Mouse (Mus musculus) kidney, embryonic 14.5 days (tissue): ENCODE data around the gene Vhl. TPM values are rescaled to one million over a fixed set of nuclear protein-coding genes. Genes with fewer than 3 reads are reported as not detected.

Source experiments
- ATAC-seq: fragments of 200-750 bp; cut with Nextera tagmentation; 2 replicates; pipeline ENCODE4 v1.8.0; 2017; ENCODE audit warnings: moderate number of reproducible peaks, mild to moderate bottlenecking, moderate TSS enrichment, moderate library complexity; ENCODE audit not compliant: low FRiP score, low TSS enrichment
- H3K27ac ChIP-seq: fragments of 300-500 bp; sonication (generic); 2 replicates; pipeline ENCODE4 v1.5.1; 2014; ENCODE audit warnings: low read depth, mild to moderate bottlenecking, low read length, moderate library complexity, mixed read lengths
- H3K27me3 ChIP-seq: fragments of 300-500 bp; sonication (generic); 2 replicates; pipeline ENCODE4 v1.6.1; 2014; ENCODE audit warnings: mild to moderate bottlenecking, low read length; ENCODE audit not compliant: control insufficient read depth, insufficient read depth
- H3K36me3 ChIP-seq: fragments of 300-500 bp; sonication (generic); 2 replicates; pipeline ENCODE4 v1.6.1; 2014; ENCODE audit warnings: low read length, mixed read lengths; ENCODE audit not compliant: control insufficient read depth, insufficient read depth
- H3K4me1 ChIP-seq: fragments of 300-500 bp; sonication (generic); 2 replicates; pipeline ENCODE4 v1.6.1; 2014; ENCODE audit warnings: low read length, mixed read lengths; ENCODE audit not compliant: control insufficient read depth, insufficient read depth
- H3K4me2 ChIP-seq: fragments of 300-500 bp; sonication (generic); replicated peaks from 2 replicates; pipeline ENCODE4 v1.6.1; 2014; ENCODE audit warnings: low read depth, mild to moderate bottlenecking, low read length
- H3K4me3 ChIP-seq: fragments of 300-500 bp; sonication (generic); 2 replicates; pipeline ENCODE4 v1.5.1; 2014; ENCODE audit warnings: mild to moderate bottlenecking, low read length
- H3K9ac ChIP-seq: fragments of 300-500 bp; sonication (generic); 2 replicates; pipeline ENCODE4 v1.6.1; 2014; ENCODE audit warnings: low read depth, mild to moderate bottlenecking, low read length, moderate library complexity
- H3K9me3 ChIP-seq: fragments of 300-500 bp; sonication (generic); 2 replicates; pipeline ENCODE4 v1.6.1; 2016; ENCODE audit warnings: low read length; ENCODE audit not compliant: control insufficient read depth
- WGBS: fragments of 180-500 bp; shearing (Covaris S2); extraction: QIAGEN DNeasy Blood & Tissue Kit; methylation state at CpG from one replicate; pipeline ENCODE4 v1.1.7; 2014; 5-methylcytosine and 5-hydroxymethylcytosine counted together
- polyA plus RNA-seq: library from polyadenylated mRNA; unstranded; fragments of >200 nt; fragmentation: Nextera tagmentation; extraction: Ambion mirVana; gene quantifications from 2 replicates; pipeline ENCODE4 v1.2.1, GENCODE M21; 2014

The Vhl gene
- 25.9 and 40.7 TPM in 2 replicates for polyA plus RNA-seq

DNA sequence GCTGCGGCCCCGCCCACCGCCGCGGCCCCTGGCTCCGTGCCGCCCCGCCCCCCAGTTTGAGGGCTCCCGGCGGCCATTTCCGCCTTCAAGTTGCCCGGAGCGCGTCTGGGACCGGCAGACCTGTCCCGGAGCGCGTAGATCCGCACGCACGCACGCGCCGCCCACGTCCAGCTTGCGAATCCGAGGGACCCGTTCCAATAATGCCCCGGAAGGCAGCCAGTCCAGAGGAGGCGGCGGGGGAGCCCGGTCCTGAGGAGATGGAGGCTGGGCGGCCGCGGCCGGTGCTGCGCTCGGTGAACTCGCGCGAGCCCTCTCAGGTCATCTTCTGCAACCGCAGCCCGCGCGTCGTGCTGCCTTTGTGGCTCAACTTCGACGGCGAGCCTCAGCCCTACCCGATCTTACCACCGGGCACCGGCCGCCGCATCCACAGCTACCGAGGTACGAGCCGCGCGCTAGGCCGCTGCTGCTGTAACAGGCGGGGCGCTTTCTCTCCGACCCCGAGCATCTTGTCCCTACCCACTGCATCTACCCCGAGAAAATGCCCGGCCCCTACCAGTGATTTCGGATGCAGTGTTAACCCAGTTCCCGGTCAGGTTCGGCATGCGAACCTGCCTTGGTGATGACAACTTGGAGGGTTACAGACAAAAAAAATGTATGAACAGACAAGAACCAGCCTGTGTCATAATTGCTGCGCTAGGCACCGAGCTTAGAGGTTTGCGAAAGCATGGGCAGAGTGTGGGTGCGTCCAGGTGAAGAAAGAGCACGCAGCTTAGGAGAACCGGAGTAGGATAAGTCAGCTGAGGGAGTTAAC lies at the start of gene Vhl:
Gene Vhl (plus strand): TSS at position 19 of the 811 bp plus-strand sequence.
- peak; percentile 90 for ATAC-seq
- H3K9ac ChIP-seq = peak within 1 kb of the TSS; percentile 85
- peak within 1 kb of the TSS; percentile 84 for H3K27ac ChIP-seq
- H3K4me1 ChIP-seq = peaks cover 9% of the 10 kb centered on the region
- H3K4me2 ChIP-seq = peak within 1 kb of the TSS; percentile 57
- under 1% methylated on average over 75 of the region's 76 CpGs for WGBS
- H3K4me3 ChIP-seq = peak within 1 kb of the TSS; percentile 75
- H3K36me3 ChIP-seq = peaks cover 15% of the 10 kb centered on the region
- no peaks in the 10 kb centered on the region for H3K9me3 ChIP-seq
- H3K27me3 ChIP-seq = no peaks in the 10 kb centered on the region

DNA sequence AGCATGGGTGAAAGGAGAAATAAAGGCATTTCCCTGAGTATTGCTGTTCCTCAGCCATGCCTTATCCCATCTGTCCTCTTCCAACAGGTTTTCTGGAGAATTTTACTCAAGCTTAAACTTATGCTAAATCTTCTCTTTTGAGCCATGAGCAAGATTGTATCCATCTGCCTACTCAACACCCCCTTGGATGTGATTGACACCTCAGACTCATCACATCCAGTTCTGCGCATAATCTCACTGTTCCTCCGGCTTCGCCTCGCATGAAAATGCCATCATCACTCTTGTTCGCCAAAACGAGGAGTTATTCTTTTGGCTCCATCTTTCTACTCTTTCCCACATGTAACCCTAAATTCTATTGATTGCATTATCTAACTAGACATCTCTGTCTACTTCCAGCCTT lies 47.7 kb upstream of the Vhl start:
- Histone ChIP-seq H3K27me3 (no peaks in the 10 kb centered on the region), H3K27ac (no peak overlapping the region), H3K4me3 (no peak overlapping the region), H3K9ac (no peak overlapping the region), H3K9me3 (no peaks in the 10 kb centered on the region), H3K4me1 (no peaks in the 10 kb centered on the region), H3K4me2 (no peak overlapping the region), H3K36me3 (peaks cover 23% of the 10 kb centered on the region; the same call in 1 of the 2 replicates)
- ATAC-seq = no peak
- 95% methylated on average over 6 of the region's 6 CpGs for WGBS

GRCm38 (mm10) chr6:113579306-113579705 lies 44.5 kb upstream of the Vhl start:
- WGBS = 90% methylated on average over 3 of the region's 3 CpGs
- no peaks in the 10 kb centered on the region for H3K4me1 ChIP-seq
- peaks cover 12% of the 10 kb centered on the region; the same call in 1 of the 2 replicates for H3K36me3 ChIP-seq
- no peak for ATAC-seq
- no peaks in the 10 kb centered on the region for H3K27me3 ChIP-seq
- H3K27ac ChIP-seq = no peak overlapping the region
- H3K4me2 ChIP-seq = no peak overlapping the region
- H3K9ac ChIP-seq = no peak overlapping the region
- H3K9me3 ChIP-seq = no peaks in the 10 kb centered on the region
- H3K4me3 ChIP-seq = no peak overlapping the region

DNA sequence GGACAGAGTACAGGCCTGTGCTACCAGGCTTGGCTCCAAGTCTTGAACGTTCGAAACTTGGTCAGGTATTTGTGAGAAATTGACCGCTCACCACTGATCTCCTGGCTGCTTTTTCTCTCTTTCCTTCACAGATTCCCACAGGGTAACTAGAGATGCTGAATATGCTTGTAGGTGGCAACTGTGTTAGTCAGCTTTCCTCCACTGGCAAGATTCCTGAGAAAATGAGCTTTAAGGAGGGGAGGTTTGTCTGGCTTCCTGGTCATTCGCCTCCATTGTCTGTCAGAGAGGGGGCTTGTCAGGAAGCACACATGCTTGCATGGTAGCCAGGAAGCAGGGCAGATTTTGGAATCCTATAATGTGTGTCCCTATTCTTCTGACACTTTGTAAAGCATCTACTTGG lies 40.7 kb upstream of the Vhl start:
- 91% methylated on average over 4 of the region's 4 CpGs for WGBS
- H3K4me2 ChIP-seq = no peak overlapping the region
- H3K4me3 ChIP-seq = no peak overlapping the region
- peaks cover 2% of the 10 kb centered on the region; the same call in 1 of the 2 replicates for H3K36me3 ChIP-seq
- no peak overlapping the region for H3K9ac ChIP-seq
- no peaks in the 10 kb centered on the region for H3K27me3 ChIP-seq
- H3K27ac ChIP-seq = no peak overlapping the region
- H3K4me1 ChIP-seq = no peaks in the 10 kb centered on the region
- no peak for ATAC-seq
- no peaks in the 10 kb centered on the region for H3K9me3 ChIP-seq

DNA sequence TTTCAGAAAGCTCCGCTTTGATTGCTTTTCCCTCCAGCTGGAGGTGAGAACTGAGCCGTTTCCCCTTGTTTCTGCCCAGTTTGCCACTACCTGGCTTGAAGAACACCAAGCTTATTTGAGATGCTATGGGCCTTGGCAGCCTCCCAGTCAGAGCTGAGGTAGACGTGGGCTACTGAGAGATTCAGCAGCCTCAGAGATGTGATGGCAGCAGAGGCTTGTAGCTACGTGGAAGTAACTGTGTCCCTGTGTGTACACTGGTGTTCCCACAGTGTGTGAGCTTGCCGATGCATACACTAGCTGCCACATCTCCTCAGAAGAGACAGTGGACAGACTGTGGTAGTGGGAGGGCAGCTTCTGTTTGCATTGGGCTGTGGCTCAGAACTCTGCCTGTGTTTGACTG lies 38.7 kb upstream of the Vhl start:
- Histone ChIP-seq H3K9me3 (no peaks in the 10 kb centered on the region), H3K9ac (no peak overlapping the region), H3K4me1 (no peaks in the 10 kb centered on the region), H3K4me2 (no peak overlapping the region), H3K27ac (no peak overlapping the region), H3K36me3 (peaks cover 2% of the 10 kb centered on the region; the same call in 1 of the 2 replicates), H3K27me3 (no peaks in the 10 kb centered on the region), H3K4me3 (no peak overlapping the region)
- WGBS = 88% methylated on average over 5 of the region's 5 CpGs
- ATAC-seq = no peak

- 71% methylated on average over 5 of the region's 5 CpGs for WGBS
- Histone ChIP-seq H3K9me3 (no peaks in the 10 kb centered on the region), H3K27me3 (no peaks in the 10 kb centered on the region), H3K4me2 (no peak overlapping the region), H3K4me3 (no peak overlapping the region), H3K4me1 (no peaks in the 10 kb centered on the region), H3K27ac (no peak overlapping the region), H3K9ac (no peak overlapping the region), H3K36me3 (peaks cover 5% of the 10 kb centered on the region; the same call in 1 of the 2 replicates)
- ATAC-seq = no peak
Observed at GRCm38 (mm10) chr6:113586466-113587183, 37.1 kb upstream of the Vhl start.

DNA sequence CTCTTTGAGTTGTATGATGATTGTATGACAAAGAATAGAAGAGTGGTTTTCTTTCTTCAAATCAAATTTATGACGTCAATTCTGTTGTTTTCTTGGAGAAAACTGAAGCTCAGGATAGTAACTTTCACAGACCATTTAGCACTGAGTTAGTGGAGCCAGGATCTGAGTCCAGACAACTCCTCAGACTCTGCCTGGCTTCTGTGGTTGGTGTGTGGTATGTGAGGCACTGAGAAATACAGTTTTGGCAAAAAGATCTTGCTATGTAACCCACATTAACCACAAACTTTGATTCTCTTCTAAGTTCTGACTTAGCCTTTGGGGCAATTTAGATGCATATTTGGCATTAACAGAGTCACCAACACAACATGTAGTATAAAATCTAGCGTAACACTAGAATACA lies 31.1 kb upstream of the Vhl start:
- Histone ChIP-seq H3K4me3 (no peak overlapping the region), H3K4me1 (no peaks in the 10 kb centered on the region), H3K27ac (no peak overlapping the region), H3K27me3 (no peaks in the 10 kb centered on the region), H3K36me3 (peaks cover 5% of the 10 kb centered on the region; the same call in 1 of the 2 replicates), H3K9ac (no peak overlapping the region), H3K4me2 (no peak overlapping the region), H3K9me3 (no peaks in the 10 kb centered on the region)
- 94% methylated on average over 2 of the region's 2 CpGs for WGBS
- no peak for ATAC-seq

DNA sequence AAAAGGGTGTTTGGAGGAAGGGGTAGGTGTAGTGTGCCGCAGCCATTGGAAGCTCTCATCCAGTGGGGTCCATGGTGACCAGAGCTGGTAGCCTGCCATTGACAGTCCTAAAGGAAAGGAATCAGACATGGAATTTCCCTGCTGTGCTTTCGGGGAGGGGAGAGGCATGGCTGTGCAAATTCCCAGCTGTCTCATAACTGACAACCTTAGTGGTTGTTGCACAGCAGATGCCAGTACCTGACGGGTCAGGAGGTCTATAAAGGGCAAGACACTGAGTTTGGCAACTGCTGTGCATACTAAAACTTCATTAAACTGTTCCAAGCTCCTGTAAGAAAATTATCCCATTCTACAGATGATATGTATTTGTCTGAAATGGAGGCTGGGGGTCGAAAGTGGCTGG lies 25.8 kb upstream of the Vhl start:
- no peak for ATAC-seq
- H3K4me3 ChIP-seq = no peak overlapping the region
- no peaks in the 10 kb centered on the region; the same call in 1 of the 2 replicates for H3K36me3 ChIP-seq
- no peak overlapping the region for H3K4me2 ChIP-seq
- 90% methylated on average over 4 of the region's 4 CpGs for WGBS
- no peaks in the 10 kb centered on the region for H3K9me3 ChIP-seq
- no peak overlapping the region for H3K9ac ChIP-seq
- no peak overlapping the region for H3K27ac ChIP-seq
- no peaks in the 10 kb centered on the region for H3K4me1 ChIP-seq
- H3K27me3 ChIP-seq = no peaks in the 10 kb centered on the region

GRCm38 (mm10) chr6:113599833-113600232 lies 23.9 kb upstream of the Vhl start:
- Histone ChIP-seq H3K9ac (no peak overlapping the region), H3K27me3 (no peaks in the 10 kb centered on the region), H3K4me2 (no peak overlapping the region), H3K4me3 (no peak overlapping the region), H3K27ac (no peak overlapping the region), H3K9me3 (no peaks in the 10 kb centered on the region), H3K4me1 (no peaks in the 10 kb centered on the region), H3K36me3 (no peaks in the 10 kb centered on the region; the same call in 1 of the 2 replicates)
- ATAC-seq = no peak
- WGBS = 71% methylated on average over 5 of the region's 5 CpGs
